Mouse (Mus musculus) forelimb bud, embryonic 11.5 days (tissue): ENCODE data around the gene Neu4.
"Not testable (repeated sequence)": the region's sequence is repeated elsewhere in the genome, so short reads cannot be mapped to it uniquely, and the experiment has no call there.

Source experiments
- DNase-seq: peaks from one replicate; pipeline ENCODE4 v3.0.0-alpha.2; 2012; ENCODE audit warnings: low read depth, low spot score

Gene Neu4

GRCm38 (mm10) chr1:94053530-94054216 lies 33.4 kb downstream of the Neu4 start:
- no peak for DNase-seq

DNA sequence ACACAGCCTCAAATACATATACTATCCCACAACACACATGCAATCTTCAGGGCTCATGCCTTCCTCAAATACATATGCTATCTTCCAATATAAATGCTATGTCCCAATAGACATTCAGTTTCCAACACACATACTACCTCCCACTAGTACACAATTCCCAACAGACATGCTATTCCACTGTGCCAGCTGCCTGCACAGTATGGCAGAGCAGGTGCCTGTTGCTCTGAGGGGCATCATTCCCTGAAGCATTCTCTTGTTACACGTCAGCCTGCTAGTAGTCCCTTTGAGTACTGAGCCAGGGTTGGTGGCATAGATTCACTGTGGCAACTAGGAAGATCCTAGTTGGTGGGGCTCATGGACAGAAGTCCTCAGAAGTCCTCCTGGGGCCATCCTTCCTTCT lies 34.2 kb downstream of the Neu4 start:
- DNase-seq, result no peak

GRCm38 (mm10) chr1:94055966-94056365 lies 35.7 kb downstream of the Neu4 start:
- DNase-seq, result no peak

- DNase-seq, result no peak
These were observed 37.1 kb downstream of the Neu4 start for GRCm38 (mm10) chr1:94057401-94057800.

- not testable (repeated sequence) for DNase-seq
These were observed 38.0 kb downstream of the Neu4 start for GRCm38 (mm10) chr1:94058281-94058680.

DNA sequence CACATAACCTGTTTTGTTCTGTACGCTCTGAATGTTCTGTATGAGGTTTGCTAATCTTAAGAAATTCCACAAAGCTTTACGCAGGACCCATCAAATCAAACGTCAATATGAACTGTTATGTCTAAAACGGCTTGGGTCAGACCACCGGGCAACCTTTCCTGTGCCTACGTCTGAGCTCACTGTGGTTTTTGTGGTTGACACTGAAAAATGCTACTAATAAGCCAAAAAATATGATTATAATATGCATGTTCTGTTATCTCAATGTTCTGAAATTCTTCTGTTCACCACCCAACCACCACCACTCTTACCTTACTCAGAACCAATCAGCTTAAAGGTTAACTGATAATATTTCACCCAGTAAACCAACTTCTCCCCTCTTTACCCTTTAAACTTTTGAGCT lies 54.5 kb downstream of the Neu4 start:
- DNase-seq, result no peak

- DNase-seq, result no peak
These were observed 56.5 kb downstream of the Neu4 start for GRCm38 (mm10) chr1:94076702-94077101.
